Mouse (Mus musculus) E14TG2a.4 (cell line): Measurements from ENCODE around the gene Large2.

Experiments
- CTCF ChIP-seq: conservative IDR thresholded peaks from 2 replicates; pipeline ENCODE4 v1.5.1; 2014; ENCODE audit warnings: low read length
- POU5F1 ChIP-seq: IDR thresholded peaks from 2 replicates; pipeline ENCODE4 v1.6.1; 2014; ENCODE audit warnings: low read length, borderline replicate concordance

GRCm38 (mm10) chr2:92388081-92388517 is 13.4 kb upstream of the Large2 start:
- TF ChIP-seq CTCF: no peak
- no peak for TF ChIP-seq POU5F1
